Mouse (Mus musculus) cerebellum, adult 9-11 months (tissue): ENCODE data around the gene Ccna1.

ENCODE experiments used
- DNase-seq: peaks from one replicate; pipeline ENCODE4 v3.0.0; 2022

Ccna1 gene

DNA sequence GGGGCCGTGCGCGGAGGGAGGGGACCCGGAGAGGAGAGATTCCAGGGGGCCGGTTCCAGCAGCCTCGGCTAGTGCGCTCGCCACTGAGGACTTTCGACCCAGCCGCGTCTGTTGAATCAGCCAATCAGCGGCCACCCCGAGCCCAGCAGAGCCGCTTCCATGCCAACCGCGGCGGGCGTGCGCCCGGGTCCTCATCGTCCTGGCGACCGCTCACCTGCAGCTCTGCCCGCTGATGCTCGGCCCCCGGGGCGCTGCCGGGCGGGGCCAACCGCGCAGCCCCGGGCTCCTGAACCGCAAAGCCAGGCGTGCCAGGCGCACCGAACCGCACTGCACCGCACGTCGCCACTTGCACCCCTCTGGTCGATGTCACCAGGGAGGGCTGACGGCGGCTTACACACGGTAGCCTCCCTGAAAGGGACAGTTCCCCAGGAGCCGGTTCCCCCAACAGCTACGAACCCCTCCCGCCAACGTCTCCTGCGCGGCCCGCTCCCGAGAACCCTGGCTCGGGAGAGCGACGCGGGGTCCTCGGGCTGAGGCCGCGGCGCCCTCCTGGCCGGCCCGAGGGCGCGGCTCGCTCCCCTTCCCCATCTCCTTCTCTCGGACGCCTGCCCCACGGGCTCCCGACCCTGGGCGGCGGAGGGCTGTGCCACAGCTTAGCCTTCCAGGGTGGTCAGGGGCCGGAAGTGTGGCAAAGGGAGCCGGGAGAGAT is at the start of gene Ccna1:
Gene Ccna1 (minus strand): TSS at position 464 of the 709 bp plus-strand sequence.
- DNase-seq = peak; percentile 30

DNA sequence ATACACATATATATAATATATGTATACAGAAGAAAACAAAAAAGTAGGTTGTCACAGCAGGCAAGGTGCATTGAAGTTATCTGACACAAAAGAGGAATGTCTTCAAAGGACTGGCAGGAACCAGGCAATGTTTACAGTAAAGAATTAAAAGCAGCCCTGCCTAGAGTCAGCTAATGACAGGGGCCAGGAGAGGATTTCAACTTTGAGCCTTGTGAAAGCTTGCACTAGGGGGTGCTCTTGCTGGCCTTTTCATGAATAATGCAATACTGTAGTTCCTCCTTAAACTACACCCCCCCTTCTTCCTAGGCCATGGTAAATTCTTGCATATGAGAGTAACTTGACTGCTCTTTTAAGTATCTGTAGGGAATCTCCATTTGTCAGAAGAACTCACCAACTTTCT is 45.8 kb upstream of the Ccna1 start:
- no peak for DNase-seq

DNA sequence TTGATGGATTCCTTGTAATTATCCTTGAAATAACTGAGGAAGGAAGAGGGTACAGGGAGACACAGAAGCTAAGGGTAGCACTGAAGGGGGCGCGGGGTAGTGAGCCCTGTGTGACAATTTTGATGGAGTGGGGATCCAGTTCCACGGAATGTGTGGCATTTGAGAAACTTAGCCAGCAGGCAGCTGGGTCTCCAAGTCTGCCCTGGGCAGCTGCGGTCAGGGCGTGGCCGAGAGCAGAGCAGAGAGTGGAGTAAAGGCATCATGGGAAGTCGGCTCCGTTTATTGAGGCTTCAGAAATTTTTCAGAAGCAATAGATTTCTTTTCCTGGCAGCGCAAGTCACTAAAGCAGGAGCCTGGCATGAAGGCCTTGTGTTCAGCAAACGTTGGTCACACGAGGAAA is 43.7 kb upstream of the Ccna1 start:
- DNase-seq = no peak

DNA sequence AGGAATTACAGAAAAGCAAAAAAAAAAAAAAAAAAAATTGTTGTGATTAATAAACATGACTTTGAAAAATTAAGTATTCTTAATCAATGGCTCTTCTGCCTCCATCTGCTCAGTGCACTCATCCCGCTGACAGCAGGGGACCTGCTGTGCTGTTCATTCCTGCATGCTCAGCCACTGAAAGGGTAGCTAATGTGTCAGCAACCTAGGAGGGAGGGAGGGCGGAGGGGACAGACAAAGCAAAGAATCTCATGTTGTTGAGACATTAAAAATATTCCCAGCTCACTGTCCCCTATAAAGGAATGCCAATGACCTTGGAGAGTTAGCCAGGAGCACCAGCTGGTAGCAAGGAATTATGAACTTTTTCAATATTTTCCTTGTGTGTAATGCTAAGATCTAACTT is 42.7 kb upstream of the Ccna1 start:
- DNase-seq = no peak

DNA sequence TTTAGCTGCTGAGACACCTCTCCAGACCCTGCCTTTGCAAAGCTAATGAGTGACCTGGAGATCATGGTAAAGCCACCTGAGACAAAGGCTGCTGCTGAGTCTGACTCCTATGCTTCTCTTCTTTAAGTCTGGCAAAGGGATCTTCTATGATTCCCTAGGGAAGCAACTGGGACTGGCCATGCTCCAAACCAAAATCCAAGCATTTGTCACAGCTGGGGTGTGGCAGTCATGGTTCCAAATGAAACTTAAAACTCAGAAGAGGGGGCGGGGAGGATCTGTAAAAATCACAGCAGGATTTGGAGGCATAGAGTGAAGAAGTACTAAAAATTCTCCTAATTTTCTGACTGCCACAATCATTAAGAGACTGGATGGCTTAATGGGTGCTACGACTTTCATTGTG is 41.9 kb upstream of the Ccna1 start:
- DNase-seq = no peak

DNA sequence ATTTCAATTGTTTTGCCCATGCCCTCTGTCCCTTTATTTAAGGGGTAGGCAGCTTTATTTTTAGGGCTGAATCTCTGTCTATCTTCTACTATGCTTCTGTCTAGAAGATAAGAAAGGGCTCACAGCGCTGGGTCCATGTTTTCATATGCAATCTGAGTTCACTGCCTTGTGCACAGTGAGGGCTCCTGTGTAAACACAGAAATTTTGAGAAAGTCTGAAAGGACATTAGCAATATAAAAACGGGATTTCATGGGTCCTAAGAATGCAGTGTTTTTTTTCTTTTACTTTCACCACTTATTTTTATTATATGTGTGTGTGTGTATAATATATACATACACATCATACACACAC is 41.3 kb upstream of the Ccna1 start:
- DNase-seq = no peak

DNA sequence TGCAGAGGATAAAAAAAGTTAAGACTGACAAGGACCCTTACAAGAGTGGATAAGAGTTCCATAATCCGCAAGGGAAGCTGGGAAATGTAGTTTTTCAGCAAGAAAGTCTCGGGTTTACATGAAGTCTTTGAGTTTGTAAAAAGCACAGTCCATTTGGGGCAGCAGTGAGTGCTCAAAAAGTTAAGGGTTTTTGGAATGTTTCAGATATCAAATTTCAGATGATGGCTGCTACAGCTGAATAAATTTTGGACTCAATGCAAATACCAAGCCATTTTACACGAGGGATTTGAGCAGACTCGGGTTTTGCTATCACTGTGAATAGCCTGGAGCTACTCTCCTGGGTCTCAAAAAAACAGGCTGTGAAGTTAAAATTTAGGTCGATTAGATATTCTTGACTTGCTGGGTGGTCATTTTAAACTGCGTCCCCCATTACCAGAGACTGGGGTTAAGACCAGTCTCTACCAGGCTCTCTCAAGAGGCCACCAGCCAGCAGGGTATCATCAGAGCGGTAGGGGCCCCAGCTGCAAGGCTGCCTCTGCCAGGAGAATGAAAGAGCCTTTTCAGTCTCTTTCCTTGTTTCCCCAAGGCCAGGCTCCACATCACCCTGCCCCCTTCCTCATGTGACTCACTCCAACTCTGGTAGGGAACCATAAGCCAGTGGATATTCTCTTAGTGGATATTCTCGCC is 40.8 kb upstream of the Ccna1 start:
- peak; percentile 50 for DNase-seq

DNA sequence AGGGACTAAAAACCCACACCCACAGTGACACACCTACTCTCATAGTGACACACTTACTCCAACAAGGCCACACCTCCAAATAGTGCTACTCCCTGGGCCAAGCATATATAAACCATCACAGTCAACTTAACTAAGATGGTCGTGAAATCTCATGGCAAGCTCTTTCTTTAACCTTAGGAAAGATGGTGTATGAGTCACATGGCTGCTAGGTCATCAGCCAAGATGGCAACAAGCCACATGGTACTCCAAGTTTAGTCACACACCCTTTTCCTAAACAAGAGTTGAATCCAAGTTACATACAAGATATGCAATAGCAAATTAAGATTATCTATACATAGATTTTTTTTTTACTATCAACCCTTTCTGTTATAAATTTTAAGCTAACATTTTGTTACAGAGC is 37.9 kb upstream of the Ccna1 start:
- DNase-seq = no peak

DNA sequence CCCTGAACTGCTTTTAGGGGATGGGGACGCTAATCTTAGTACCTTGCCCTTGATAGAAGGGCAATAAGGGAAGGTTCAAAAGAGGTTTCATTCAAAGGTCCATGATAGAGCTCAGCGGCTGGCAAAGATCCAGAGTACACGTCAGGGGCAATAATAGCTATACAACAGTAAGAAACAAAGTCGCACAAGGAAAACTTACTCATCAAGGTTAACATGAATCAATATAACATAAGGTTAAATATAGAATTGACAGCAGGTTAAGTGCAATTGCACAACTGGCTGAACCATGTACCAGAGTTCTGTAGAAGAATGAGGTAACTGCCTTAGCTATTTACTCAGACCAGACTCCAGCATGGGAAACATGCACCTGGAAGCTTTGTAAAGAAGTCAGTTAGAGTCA is 34.0 kb upstream of the Ccna1 start:
- no peak for DNase-seq

DNA sequence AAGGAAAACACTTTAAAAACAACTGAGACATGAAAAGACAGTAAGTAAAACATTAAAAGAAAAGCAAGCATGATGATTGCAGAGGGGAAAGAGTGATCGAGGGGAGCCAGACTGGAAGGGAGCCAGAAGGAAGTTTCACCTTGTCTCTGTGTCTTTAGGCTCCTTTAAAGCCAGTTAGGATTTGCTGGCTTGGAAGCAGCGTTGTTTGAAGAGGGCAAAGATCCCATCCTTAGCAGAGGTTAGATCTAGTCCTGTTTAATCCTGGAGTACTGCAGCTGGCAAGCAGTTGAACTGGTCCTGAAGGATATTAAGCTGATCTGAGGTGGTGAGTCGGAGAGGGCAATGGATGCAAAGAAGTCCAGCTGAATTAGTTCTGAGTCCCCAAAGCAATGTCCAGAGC is 33.5 kb upstream of the Ccna1 start:
- no peak for DNase-seq

DNA sequence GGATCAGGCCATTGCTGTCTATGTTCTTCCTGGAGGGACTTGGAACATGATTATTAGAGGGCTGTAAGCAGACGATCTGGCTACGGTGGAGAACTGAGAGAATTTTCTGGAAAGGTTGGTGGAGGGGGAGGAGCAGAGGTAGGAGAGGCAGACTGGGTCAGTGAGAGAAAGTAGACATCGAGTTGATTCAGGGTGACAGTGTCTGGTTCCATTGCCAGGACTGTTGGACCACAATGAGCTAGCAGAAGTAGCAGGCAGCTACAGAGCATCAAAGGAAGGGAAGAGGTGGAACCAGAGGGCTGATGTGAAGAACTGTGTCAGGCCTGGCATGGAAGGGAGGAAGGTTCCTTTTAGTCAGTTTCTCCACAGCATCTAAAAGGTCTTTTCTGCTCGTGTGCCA is 33.1 kb upstream of the Ccna1 start:
- DNase-seq = no peak

DNA sequence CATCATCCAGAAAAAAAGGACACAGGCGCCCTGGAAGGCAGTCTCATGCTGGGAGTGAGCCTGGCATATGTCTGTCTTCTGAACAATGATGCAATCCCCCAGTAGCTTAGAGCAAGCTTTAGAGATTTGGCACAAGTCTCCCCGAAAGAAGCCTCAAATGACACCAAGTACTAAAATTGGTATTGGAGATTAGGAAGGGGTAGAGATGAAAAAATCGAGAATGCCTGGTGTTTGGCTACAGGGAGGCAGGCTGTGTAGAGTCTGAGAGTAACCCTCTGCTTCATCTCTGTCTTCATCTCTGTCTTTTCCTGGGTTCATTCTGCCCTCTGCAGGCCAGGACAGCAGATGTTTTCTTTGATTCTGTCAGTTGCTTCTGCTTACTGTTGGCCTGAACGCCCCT is 32.1 kb upstream of the Ccna1 start:
- no peak for DNase-seq

DNA sequence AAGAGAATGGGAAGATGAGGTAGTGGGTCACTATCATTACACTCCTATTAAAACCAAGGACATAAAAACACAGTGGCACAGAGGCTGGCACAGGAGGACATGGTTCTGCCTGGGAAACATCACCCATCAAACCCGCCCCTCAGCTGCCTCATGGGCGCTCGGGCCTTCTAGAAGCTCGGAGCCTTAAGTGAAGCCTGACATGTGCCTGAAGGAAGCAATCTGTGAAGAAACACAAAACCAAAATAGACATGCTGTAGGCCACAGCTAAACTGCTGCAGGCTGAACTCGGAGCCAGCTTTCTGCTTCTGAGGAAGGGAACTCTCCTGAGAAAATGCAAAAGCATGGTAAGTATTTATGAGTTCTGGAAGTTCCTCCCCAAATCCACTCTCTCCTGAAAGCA is 31.6 kb upstream of the Ccna1 start:
- no peak for DNase-seq

DNA sequence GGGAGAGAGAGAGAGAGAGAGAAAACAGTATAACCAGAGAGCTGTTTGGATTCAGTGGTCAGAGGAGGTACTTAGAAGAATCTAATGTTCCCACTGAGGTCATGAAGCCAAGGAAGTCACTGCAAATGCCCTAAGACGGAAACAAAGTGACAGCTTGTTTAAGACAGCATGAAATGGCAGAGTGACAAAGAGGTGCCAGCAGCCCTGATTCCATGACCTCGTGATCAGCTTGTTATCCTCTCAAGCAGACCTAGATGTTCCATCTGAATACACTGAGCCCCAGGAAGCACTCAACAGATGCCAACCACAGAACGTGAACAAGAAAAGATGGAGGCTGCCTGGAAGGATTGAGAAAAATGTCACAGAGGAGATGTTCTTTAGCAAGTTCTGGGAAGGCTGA is 30.4 kb upstream of the Ccna1 start:
- DNase-seq = peak; percentile 56

DNA sequence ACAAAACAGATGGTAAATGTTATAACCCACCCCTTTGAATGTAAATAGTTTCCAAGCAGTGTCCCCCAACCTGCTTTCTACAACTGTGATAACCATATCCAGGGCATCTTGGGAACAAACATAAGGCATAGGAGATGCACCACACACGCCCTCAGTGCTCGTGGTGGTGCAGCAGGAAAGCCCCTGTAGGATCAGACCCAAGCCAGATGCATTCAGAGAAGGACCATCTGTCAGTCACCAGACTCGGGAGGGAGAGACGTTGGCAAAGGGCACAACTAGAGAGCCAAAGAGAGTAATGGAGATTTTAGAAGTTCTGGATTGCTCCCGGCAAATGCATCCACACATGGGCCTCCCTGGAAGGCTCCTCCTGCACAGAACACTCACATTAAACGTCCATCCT is 29.5 kb upstream of the Ccna1 start:
- no peak for DNase-seq

DNA sequence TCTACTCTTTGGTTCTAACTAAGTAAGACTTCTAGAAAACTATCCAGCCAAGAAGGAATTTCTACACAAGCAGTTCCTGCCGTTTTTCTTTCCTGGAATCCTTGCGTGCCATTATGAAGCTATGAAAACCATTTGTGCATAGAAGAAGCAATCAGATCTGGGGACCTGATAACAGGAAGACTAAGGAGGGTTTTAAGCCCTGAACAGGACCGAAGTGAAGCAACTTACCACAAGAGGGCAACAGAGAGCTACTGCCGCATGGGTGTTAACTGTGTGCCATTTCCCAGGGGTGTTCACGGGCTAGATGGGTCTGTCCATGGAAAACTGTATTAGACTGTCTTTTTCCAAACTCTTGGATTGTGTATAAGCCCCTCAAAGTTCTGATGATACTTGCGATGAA is 24.8 kb upstream of the Ccna1 start:
- DNase-seq = peak; percentile 63

DNA sequence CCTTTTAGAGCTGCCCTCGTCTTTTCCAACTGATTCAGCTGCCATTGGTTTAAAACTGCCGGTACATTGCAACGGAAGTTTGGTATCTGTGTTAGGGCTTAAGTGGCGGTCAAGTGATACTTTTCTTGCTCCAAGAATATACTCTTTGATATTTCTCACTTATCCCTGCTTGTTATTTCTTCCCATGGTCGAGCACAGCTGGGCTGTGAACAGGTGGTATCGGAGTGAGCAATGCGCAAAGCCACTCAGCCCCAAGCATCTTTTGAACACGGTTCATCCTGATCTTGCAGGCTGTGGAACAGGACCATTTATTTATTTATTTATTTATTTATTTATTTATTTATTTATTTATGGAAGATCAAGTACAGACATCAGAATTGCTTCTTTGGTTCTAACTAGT is 24.3 kb upstream of the Ccna1 start:
- no peak for DNase-seq

DNA sequence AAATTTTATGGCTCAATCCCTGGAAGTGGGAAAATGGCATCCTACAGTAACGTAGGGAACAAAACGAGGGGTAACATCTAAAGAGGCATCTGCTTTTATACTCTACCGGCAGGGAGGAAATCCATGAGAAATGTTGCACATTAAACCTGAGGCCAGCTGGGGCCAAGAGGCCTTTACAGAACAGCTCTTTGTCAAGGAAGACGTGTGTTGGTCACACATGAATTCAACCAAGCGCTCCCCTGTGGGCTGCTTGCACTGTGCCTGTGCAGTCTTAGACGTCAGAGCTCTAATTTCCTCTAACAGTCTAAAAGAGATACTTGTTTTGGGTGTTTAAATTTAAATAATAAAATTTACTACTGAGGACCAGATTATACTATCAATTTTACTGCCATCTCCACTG is 22.9 kb upstream of the Ccna1 start:
- no peak for DNase-seq

DNA sequence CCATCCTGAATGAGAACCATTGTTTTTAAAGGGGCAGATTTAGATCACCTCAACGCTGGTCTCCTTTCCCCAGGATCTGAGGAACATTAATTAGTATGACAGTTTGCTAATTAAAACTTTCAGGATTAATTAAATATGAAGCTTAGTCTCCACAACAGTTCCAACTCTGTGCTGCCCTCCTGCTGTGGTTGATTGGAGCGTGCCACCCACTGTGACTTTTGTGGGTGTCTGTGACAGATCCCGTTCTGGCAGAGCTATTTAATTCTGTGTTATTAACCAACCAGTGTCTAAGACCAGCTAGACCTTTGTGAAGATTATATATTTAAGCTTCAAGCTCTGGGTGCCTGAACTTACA is 20.0 kb upstream of the Ccna1 start:
- DNase-seq = no peak

DNA sequence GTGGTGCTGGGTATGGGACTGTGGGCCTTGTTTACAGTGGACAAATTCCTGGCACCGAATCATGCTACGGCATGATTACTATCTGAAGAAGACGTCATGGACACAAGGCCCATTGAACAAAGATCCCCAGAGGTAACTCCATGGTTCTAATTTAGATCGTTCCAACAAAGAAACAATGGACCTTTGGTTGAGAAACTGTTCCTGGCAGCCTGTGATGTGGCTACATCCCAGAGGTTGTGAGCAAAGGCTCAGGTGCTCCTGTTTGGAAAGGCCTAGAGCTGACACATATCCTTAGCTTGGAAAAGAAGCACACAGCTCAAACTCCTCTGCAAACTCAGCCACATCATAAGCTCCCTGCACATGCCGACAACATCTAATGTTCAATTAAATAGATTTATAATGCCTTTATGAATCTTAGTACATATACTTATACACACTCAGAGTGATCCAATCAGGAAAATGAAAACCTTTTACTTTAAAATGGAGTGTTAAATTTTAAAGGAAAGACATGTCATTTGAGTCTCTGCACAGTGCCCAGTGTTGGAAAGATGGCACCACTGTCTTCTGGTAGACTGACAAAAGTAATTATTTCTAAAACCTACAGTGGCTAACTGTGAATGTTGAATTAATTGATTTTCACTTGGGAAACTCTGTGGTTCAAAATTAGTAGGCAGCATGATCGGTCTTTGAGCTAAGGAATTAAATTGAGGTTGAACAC is 19.4 kb upstream of the Ccna1 start:
- DNase-seq = no peak

DNA sequence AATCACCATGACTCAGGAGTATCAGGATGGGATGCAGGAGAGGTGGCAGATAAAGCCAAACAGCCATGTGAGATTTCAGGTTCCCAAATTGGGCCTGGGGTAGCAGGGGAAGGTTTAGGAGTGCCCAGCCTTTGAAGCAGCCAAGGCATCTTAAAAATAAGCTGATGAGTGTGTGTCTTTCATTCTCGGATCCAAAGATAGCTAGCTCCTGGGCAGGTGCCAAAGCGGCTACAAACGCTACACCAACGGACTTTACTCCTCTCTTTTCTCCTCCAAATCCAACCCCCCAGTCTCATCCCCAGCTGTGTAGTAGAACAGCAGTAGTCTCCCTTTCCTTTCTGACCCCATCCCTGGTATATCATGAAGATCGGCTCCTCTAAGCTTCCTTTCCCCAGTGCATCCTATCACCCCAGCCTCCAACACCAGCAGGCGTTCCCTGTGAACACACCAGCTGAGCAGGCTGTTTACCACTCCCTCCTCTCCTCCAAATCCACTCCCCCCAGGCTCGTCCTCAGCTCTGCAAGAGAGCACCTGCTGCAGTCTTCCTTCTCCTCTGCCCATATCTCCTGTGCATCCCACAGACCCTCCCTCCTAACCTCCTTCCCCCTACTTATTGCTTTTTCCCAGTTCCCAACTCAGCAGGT is 12.6 kb upstream of the Ccna1 start:
- DNase-seq = no peak

DNA sequence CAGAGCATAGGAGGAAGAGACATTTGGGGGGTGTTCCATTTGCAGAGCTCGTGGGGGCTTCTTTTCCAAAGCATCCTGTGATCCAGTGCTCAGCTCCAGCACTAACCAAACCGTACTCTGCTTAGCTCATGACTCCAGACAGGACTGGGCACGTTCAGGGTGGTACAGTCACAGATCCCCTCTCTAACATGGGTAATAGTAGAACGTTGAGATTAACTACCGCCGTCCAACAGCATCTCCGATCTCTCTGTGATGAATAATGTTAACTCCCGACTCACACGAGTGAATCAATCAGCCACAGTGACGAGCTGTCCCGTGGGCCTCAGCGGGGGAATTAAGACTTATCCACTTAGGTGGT is 11.3 kb upstream of the Ccna1 start:
- DNase-seq = no peak

DNA sequence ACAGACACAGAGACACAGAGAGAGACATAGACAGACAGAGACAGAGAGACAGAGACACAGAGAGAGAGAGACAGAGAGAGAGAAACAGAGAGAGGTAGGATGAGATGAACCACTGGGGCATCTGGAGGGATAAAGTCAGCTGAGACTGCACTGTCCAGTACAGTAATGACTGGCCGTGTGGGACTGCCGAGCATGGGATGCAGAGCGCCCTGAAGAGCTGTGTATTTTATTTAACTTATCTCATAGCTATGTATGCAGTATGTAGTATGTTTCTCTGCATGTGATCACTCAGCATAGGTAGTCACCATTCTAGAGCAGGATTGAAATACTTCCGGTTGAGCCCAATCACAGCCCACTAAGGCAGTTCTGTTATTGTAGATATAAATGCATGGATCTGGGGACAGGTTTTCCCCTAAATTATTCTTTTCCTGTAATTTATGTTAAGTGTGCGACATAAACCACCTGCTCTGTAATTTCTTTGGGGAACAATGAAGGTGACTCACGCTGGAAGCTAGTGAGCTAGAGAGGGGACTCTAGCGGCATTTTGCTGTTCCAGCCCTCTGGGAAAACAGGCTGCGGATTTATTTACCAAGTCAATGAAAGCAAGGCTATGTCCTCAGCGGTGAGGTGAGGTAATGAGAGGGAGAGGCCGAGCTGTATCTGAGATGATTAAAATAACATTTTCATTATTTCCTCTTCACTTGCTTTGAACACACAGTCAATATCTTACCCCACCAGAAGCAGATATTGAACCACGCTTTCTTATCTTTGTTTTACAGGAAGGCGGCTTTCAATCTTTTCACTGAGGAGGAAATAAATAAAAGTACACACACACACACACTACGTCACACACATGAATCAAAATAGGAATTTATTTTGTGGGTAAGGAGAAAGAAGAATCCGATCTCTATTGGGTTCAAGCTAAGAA is 10.7 kb upstream of the Ccna1 start:
- DNase-seq = no peak
